Mouse (Mus musculus) MEL (cell line): ENCODE measurements at regions not wholly inside any gene's neighbourhood (a gene's known extent, or its start where the extent isn't known, plus 50 kb on each side); places are given as distances from the start of the nearest gene placed in this dataset.

Experiments used
- DNase-seq: peaks from one replicate; pipeline ENCODE4 v3.0.0; 2011; ENCODE audit warnings: low read depth, low spot score
- H3K27ac ChIP-seq: 2 replicates; pipeline ENCODE4 v1.5.1; 2012; ENCODE audit warnings: low read depth, mild to moderate bottlenecking, control low read depth, low read length, moderate library complexity; ENCODE audit not compliant: control insufficient read depth
- H3K27me3 ChIP-seq, 2 experiments: fragments of 150-350 bp in 1 of 2; sonication (generic) in 1 of 2; 2 replicates each; pipeline ENCODE4 v1.6.1; 2012; ENCODE audit warnings: low read length in 2 of 2, mild to moderate bottlenecking in 2 of 2, improper control_type of control experiment in 1 of 2, moderate library complexity in 1 of 2; ENCODE audit not compliant: insufficient read depth in 2 of 2, control insufficient read depth in 1 of 2
- H3K36me3 ChIP-seq, 2 experiments: 2 replicates each; pipeline ENCODE4 v1.6.1; 2012 to 2014; ENCODE audit warnings: low read length in 2 of 2, improper control_type of control experiment in 1 of 2, inconsistent platforms in 1 of 2, mild to moderate bottlenecking in 1 of 2; ENCODE audit not compliant: insufficient read depth in 2 of 2, control insufficient read depth in 1 of 2
- H3K4me1 ChIP-seq, 2 experiments: fragments of 150-350 bp in 1 of 2; sonication (generic) in 1 of 2; 2 replicates each; pipeline ENCODE4 v1.6.1; 2012; ENCODE audit warnings: low read length in 2 of 2, improper control_type of control experiment in 1 of 2, mild to moderate bottlenecking in 1 of 2; ENCODE audit not compliant: insufficient read depth in 2 of 2, control insufficient read depth in 1 of 2
- H3K4me3 ChIP-seq, 2 experiments: fragments of 150-350 bp in 1 of 2; sonication (generic) in 1 of 2; 2 replicates each; pipeline ENCODE4 v1.5.1; 2012; ENCODE audit warnings: low read depth in 2 of 2, low read length in 2 of 2, mild to moderate bottlenecking in 2 of 2, moderate library complexity in 2 of 2, control low read depth in 1 of 2, improper control_type of control experiment in 1 of 2; ENCODE audit not compliant: control insufficient read depth in 1 of 2, insufficient read depth in 1 of 2
- H3K79me2 ChIP-seq: 2 replicates; pipeline ENCODE4 v1.6.1; 2012; ENCODE audit warnings: mild to moderate bottlenecking, low read length, moderate library complexity; ENCODE audit not compliant: control insufficient read depth, poor library complexity, insufficient read depth
- H3K9ac ChIP-seq: 2 replicates; pipeline ENCODE4 v1.6.1; 2012; ENCODE audit warnings: low read depth, mild to moderate bottlenecking, control low read depth, low read length, moderate library complexity; ENCODE audit not compliant: control insufficient read depth, poor library complexity, severe bottlenecking
- H3K9me3 ChIP-seq: fragments of 150-350 bp; sonication (generic); replicated peaks from 2 replicates; pipeline ENCODE4 v1.6.1; 2012; ENCODE audit warnings: mild to moderate bottlenecking, low read length, improper control_type of control experiment, moderate library complexity; ENCODE audit not compliant: insufficient read depth
- BHLHE40 ChIP-seq: IDR thresholded peaks from 2 replicates; pipeline ENCODE4 v1.6.1; 2012; ENCODE audit warnings: low read depth, mild to moderate bottlenecking, inconsistent platforms, low read length, improper control_type of control experiment, borderline replicate concordance
- ELF1 ChIP-seq: IDR thresholded peaks from 2 replicates; pipeline ENCODE4 v1.6.1; 2014; ENCODE audit warnings: low read depth, mild to moderate bottlenecking, inconsistent platforms, low read length, improper control_type of control experiment, moderate library complexity
- EP300 ChIP-seq, 2 experiments: IDR thresholded peaks; 2 replicates each; pipeline ENCODE4 v1.6.1; 2011; ENCODE audit warnings: improper control_type of control experiment in 2 of 2, low read length in 2 of 2, low read depth in 1 of 2, mild to moderate bottlenecking in 1 of 2
- JUND ChIP-seq: IDR thresholded peaks from 2 replicates; pipeline ENCODE4 v1.6.1; 2011; ENCODE audit warnings: low read depth, mild to moderate bottlenecking, improper control_type of control experiment, low read length
- KAT2A ChIP-seq: conservative IDR thresholded peaks from 2 replicates; pipeline ENCODE4 v1.6.1; 2012; ENCODE audit warnings: low read depth, low read length, improper control_type of control experiment, inconsistent platforms
- MAFK ChIP-seq: IDR thresholded peaks from 2 replicates; pipeline ENCODE4 v1.6.1; 2011; ENCODE audit warnings: low read depth, mild to moderate bottlenecking, low read length, improper control_type of control experiment, borderline replicate concordance
- MAX ChIP-seq: IDR thresholded peaks from 2 replicates; pipeline ENCODE4 v1.6.1; 2011; ENCODE audit warnings: low read length, improper control_type of control experiment
- MAZ ChIP-seq: IDR thresholded peaks from 2 replicates; pipeline ENCODE4 v1.6.1; 2012; ENCODE audit warnings: low read depth, mild to moderate bottlenecking, inconsistent platforms, low read length, improper control_type of control experiment
- MEF2A ChIP-seq: IDR thresholded peaks from 2 replicates; pipeline ENCODE4 v1.6.1; 2014; ENCODE audit warnings: low read depth, mild to moderate bottlenecking, inconsistent platforms, low read length, improper control_type of control experiment; ENCODE audit not compliant: poor library complexity, insufficient replicate concordance, severe bottlenecking; ENCODE audit errors: extremely low read depth
- MXI1 ChIP-seq: IDR thresholded peaks from 2 replicates; pipeline ENCODE4 v1.6.1; 2011; ENCODE audit warnings: mild to moderate bottlenecking, low read depth, low read length, improper control_type of control experiment
- MYB ChIP-seq: IDR thresholded peaks from 2 replicates; pipeline ENCODE4 v1.6.1; 2011; ENCODE audit warnings: mild to moderate bottlenecking, low read depth, low read length, improper control_type of control experiment
- MYC ChIP-seq: IDR thresholded peaks from 2 replicates; pipeline ENCODE4 v1.6.1; 2011; ENCODE audit warnings: low read depth, mild to moderate bottlenecking, low read length, improper control_type of control experiment, moderate library complexity
- NELFE ChIP-seq: IDR thresholded peaks from 2 replicates; pipeline ENCODE4 v1.6.1; 2011; ENCODE audit warnings: low read depth, low read length, improper control_type of control experiment
- NRF1 ChIP-seq: IDR thresholded peaks from 2 replicates; pipeline ENCODE4 v1.6.1; 2014; ENCODE audit warnings: low read depth, mild to moderate bottlenecking, inconsistent platforms, low read length, improper control_type of control experiment, moderate library complexity; ENCODE audit not compliant: poor library complexity, insufficient read depth, severe bottlenecking
- POLR2A ChIP-seq, 2 experiments: IDR thresholded peaks; 2 replicates each; pipeline ENCODE4 v1.6.1; 2011 to 2012; ENCODE audit warnings: low read length in 2 of 2, mild to moderate bottlenecking in 2 of 2, control low read depth in 1 of 2, improper control_type of control experiment in 1 of 2, low read depth in 1 of 2, moderate library complexity in 1 of 2; ENCODE audit not compliant: control insufficient read depth in 1 of 2, insufficient read depth in 1 of 2, poor library complexity in 1 of 2
- POLR2AphosphoS5 ChIP-seq: IDR thresholded peaks from 2 replicates; pipeline ENCODE4 v1.6.1; 2012; ENCODE audit warnings: low read depth, borderline replicate concordance, mild to moderate bottlenecking, inconsistent platforms, low read length, moderate library complexity, mixed read lengths
- RAD21 ChIP-seq: IDR thresholded peaks from 2 replicates; pipeline ENCODE4 v1.6.1; 2011; ENCODE audit warnings: mild to moderate bottlenecking, low read depth, low read length, improper control_type of control experiment
- RCOR1 ChIP-seq: IDR thresholded peaks from 2 replicates; pipeline ENCODE4 v1.6.1; 2012; ENCODE audit warnings: low read depth, mild to moderate bottlenecking, inconsistent platforms, low read length, improper control_type of control experiment
- SIN3A ChIP-seq: IDR thresholded peaks from 2 replicates; pipeline ENCODE4 v1.6.1; 2012; ENCODE audit warnings: low read length, improper control_type of control experiment, inconsistent platforms
- TAL1 ChIP-seq: IDR thresholded peaks from 2 replicates; pipeline ENCODE4 v1.6.1; 2012; ENCODE audit warnings: mild to moderate bottlenecking, inconsistent platforms, low read length, moderate library complexity, mixed read lengths
- USF1 ChIP-seq: IDR thresholded peaks from 2 replicates; pipeline ENCODE4 v1.6.1; 2014; ENCODE audit warnings: low read depth, mild to moderate bottlenecking, inconsistent platforms, low read length, improper control_type of control experiment, moderate library complexity
- ZC3H11A ChIP-seq: IDR thresholded peaks from 2 replicates; pipeline ENCODE4 v1.6.1; 2012; ENCODE audit warnings: low read depth, mild to moderate bottlenecking, inconsistent platforms, low read length, improper control_type of control experiment
- ZNF384 ChIP-seq: IDR thresholded peaks from 2 replicates; pipeline ENCODE4 v1.6.1; 2012; ENCODE audit warnings: low read depth, mild to moderate bottlenecking, inconsistent platforms, low read length, improper control_type of control experiment

DNA sequence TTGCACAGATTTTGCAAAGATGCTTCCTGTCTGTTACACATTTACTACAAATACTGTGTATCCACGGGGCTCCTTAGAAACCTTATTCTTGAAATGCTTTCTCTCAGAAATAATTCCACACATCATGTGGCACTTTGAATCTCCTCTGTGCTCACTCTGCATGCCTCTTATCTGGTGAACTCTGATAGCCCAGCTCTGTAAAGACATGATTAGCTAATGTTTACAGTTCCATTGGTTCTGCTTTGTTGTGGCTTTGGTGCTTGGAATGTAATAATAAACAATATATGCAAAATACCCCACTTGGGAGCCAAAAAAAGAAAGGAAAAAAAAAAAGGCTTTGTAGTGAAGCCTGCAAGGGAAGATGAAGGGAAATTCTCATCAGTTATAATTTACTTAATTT, 106.7 kb upstream of the Frmd6 start:
- TF ChIP-seq POLR2AphosphoS5 (no peak), RAD21 (no peak), ZC3H11A (no peak), ELF1 (no peak)
- Histone ChIP-seq H3K27me3 (no peaks in the 10 kb centered on the region), H3K9me3 (no peaks in the 10 kb centered on the region), H3K4me1 (no peaks in the 10 kb centered on the region), H3K4me3 (no peak overlapping the region), H3K79me2 (no peaks in the 10 kb centered on the region), H3K27ac (no peak overlapping the region), H3K9ac (no peak overlapping the region), H3K36me3 (no peaks in the 10 kb centered on the region)
- DNase-seq, result no peak

DNA sequence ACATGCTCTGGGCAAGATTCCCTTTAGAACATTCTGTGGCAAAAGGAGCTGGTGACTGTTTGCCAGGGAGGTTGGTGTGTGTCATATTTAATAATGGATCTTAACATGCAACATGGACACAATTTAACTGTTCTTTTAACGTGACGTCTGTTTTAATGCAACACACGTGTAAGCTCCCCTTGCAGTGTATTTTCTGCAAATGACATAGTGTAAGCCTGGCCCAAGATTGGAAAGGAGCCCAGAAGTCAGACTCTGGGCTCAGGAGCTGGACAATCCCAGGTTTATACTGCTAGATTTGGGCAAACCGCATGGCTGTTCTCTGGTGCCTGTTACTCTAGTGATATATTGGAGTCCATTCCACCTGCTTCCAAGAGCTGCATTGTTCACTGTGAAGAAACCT, 106.1 kb upstream of the Frmd6 start:
- TF ChIP-seq NELFE (no peak), ZNF384 (no peak), POLR2AphosphoS5 (no peak), MXI1 (no peak), NRF1 (no peak), TAL1 (no peak), EP300 (IDR thresholded peaks at IDR 0.05; ENCODE audit: low read depth in 1 of 2, low read length in 2 of 2) (no peak), JUND (no peak), MYC (no peak), RCOR1 (no peak), BHLHE40 (no peak), MEF2A (no peak), MAFK (no peak), USF1 (no peak), MAZ (no peak), KAT2A (no peak), POLR2A (IDR thresholded peaks at IDR 0.05; ENCODE audit: control insufficient read depth in 1 of 2, insufficient read depth in 1 of 2, low read depth in 1 of 2, low read length in 2 of 2, poor library complexity in 1 of 2) (no peak), SIN3A (no peak), MAX (no peak), MYB (no peak)
- no peaks in the 10 kb centered on the region for H3K79me2 ChIP-seq
- no peaks in the 10 kb centered on the region for H3K36me3 ChIP-seq
- DNase-seq, result no peak
- H3K27me3 ChIP-seq, result no peaks in the 10 kb centered on the region
- H3K9ac ChIP-seq, result no peak overlapping the region
- no peak overlapping the region for H3K4me3 ChIP-seq
- no peak overlapping the region for H3K27ac ChIP-seq
- no peaks in the 10 kb centered on the region for H3K9me3 ChIP-seq
- H3K4me1 ChIP-seq, result no peaks in the 10 kb centered on the region
